Mouse (Mus musculus) forebrain, embryonic 12.5 days (tissue): ENCODE results near the gene Bzw2. TPM values are rescaled to one million over a fixed set of nuclear protein-coding genes. Genes with fewer than 3 reads are reported as not detected.

ENCODE experiments used
- ATAC-seq: fragments of 200-750 bp; cut with Nextera tagmentation; 2 replicates; pipeline ENCODE4 v1.8.0; 2017; ENCODE audit warnings: moderate TSS enrichment; ENCODE audit not compliant: low FRiP score
- H3K27ac ChIP-seq: fragments of 300-500 bp; sonication (generic); 2 replicates; pipeline ENCODE4 v1.5.1; 2016; ENCODE audit warnings: mild to moderate bottlenecking
- H3K27me3 ChIP-seq: fragments of 300-500 bp; sonication (generic); 2 replicates; pipeline ENCODE4 v1.6.1; 2016; ENCODE audit warnings: mild to moderate bottlenecking
- H3K36me3 ChIP-seq: fragments of 300-500 bp; sonication (generic); replicated peaks from 2 replicates; pipeline ENCODE4 v1.6.1; 2016; ENCODE audit warnings: mild to moderate bottlenecking
- H3K4me1 ChIP-seq: fragments of 300-500 bp; sonication (generic); 2 replicates; pipeline ENCODE4 v1.6.1; 2016
- H3K4me2 ChIP-seq: fragments of 300-500 bp; sonication (generic); 2 replicates; pipeline ENCODE4 v1.6.1; 2016; ENCODE audit warnings: mild to moderate bottlenecking, moderate library complexity
- H3K4me3 ChIP-seq: fragments of 300-500 bp; sonication (generic); replicated peaks from 2 replicates; pipeline ENCODE4 v1.5.1; 2016; ENCODE audit warnings: mild to moderate bottlenecking
- H3K9ac ChIP-seq: fragments of 300-500 bp; sonication (generic); 2 replicates; pipeline ENCODE4 v1.6.1; 2016; ENCODE audit warnings: mild to moderate bottlenecking
- H3K9me3 ChIP-seq: fragments of 300-500 bp; sonication (generic); 2 replicates; pipeline ENCODE4 v1.6.1; 2016
- WGBS: fragments of 180-500 bp; shearing (Covaris S2); methylation state at CpG from one replicate; pipeline ENCODE4 v1.1.7; 2016; 5-methylcytosine and 5-hydroxymethylcytosine counted together
- polyA plus RNA-seq: library from polyadenylated mRNA; unstranded; fragments of >200 nt; fragmentation: Nextera tagmentation; extraction: Ambion mirVana; gene quantifications from 2 replicates; pipeline ENCODE4 v1.2.1, GENCODE M21; 2016

The Bzw2 gene
- polyA plus RNA-seq, 1 experiment from 2014 or later: 309 TPM

- Histone ChIP-seq H3K4me1 (no peaks in the 10 kb centered on the region), H3K27ac (no peak overlapping the region), H3K9ac (no peak overlapping the region), H3K36me3 (peaks cover 41% of the 10 kb centered on the region), H3K4me2 (no peak overlapping the region), H3K27me3 (no peaks in the 10 kb centered on the region), H3K9me3 (no peaks in the 10 kb centered on the region), H3K4me3 (no peak overlapping the region)
- 87% methylated on average over 3 of the region's 3 CpGs for WGBS
- no peak for ATAC-seq
Measured at GRCm38 (mm10) chr12:36132668-36133067, 25.2 kb downstream of the Bzw2 start.

GRCm38 (mm10) chr12:36132254-36132653, 25.6 kb downstream of the Bzw2 start:
- ATAC-seq: no peak
- H3K4me1 ChIP-seq: no peaks in the 10 kb centered on the region
- H3K4me3 ChIP-seq: no peak overlapping the region
- H3K36me3 ChIP-seq: peaks cover 41% of the 10 kb centered on the region
- no peaks in the 10 kb centered on the region for H3K27me3 ChIP-seq
- no peaks in the 10 kb centered on the region for H3K9me3 ChIP-seq
- no peak overlapping the region for H3K27ac ChIP-seq
- H3K9ac ChIP-seq: no peak overlapping the region
- WGBS: 91% methylated on average over 2 of the region's 2 CpGs
- no peak overlapping the region for H3K4me2 ChIP-seq

DNA sequence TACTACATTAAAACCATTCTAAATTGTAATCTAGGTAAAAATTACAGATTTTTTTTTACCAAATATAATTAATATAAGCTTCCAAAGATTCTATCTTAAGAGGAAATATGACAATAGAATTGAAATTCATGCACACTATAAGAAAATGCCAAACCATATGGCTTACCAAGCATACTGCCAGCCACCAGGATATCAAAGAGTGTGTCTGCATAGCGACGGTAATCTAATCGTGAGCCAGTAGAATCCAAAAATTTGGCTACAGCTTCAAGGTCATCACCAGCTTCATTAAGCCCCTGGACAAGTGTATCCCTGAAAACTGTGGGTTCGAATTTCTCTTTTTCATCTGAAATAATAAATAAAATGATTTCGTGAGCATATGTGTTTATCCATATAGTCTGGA, 28.1 kb downstream of the Bzw2 start:
- no peak overlapping the region for H3K9ac ChIP-seq
- ATAC-seq: no peak
- H3K36me3 ChIP-seq: peaks cover 34% of the 10 kb centered on the region
- H3K9me3 ChIP-seq: no peaks in the 10 kb centered on the region
- H3K27me3 ChIP-seq: no peaks in the 10 kb centered on the region
- H3K4me3 ChIP-seq: no peak overlapping the region
- no peak overlapping the region for H3K27ac ChIP-seq
- WGBS: 98% methylated on average over 5 of the region's 5 CpGs
- no peak overlapping the region for H3K4me2 ChIP-seq
- H3K4me1 ChIP-seq: no peaks in the 10 kb centered on the region

GRCm38 (mm10) chr12:36126049-36126448, 31.8 kb downstream of the Bzw2 start:
- WGBS: 97% methylated on average over 5 of the region's 5 CpGs
- H3K27ac ChIP-seq: no peak overlapping the region
- H3K36me3 ChIP-seq: peaks cover 37% of the 10 kb centered on the region
- H3K4me3 ChIP-seq: no peak overlapping the region
- no peaks in the 10 kb centered on the region for H3K9me3 ChIP-seq
- no peaks in the 10 kb centered on the region for H3K4me1 ChIP-seq
- H3K9ac ChIP-seq: no peak overlapping the region
- H3K4me2 ChIP-seq: no peak overlapping the region
- no peaks in the 10 kb centered on the region for H3K27me3 ChIP-seq
- no peak for ATAC-seq

DNA sequence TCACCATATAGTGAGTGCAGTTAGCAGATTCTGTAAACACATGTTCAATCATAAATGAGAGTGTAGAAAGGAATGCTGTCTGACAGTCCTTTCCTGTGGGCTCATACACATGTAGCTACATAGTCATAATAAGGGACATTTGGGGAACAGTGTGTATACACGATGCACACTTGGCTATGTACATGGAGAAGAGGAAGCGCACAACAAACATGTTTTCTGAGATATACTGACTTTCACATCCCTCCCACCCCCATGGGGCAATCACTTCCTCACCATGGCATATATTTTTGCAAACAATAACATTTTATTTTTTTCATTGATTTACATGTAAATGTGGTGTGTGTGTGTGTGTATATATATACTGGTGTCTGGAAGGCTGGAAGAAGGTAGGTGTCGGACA, 38.6 kb downstream of the Bzw2 start:
- Histone ChIP-seq H3K4me3 (no peak overlapping the region), H3K27ac (no peak overlapping the region), H3K4me2 (no peak overlapping the region), H3K9ac (no peak overlapping the region), H3K36me3 (peaks cover 70% of the 10 kb centered on the region), H3K27me3 (no peaks in the 10 kb centered on the region), H3K9me3 (no peaks in the 10 kb centered on the region), H3K4me1 (no peaks in the 10 kb centered on the region)
- 95% methylated on average over 3 of the region's 3 CpGs for WGBS
- ATAC-seq: no peak

GRCm38 (mm10) chr12:36117161-36117560, 40.7 kb downstream of the Bzw2 start:
- no peak for ATAC-seq
- Histone ChIP-seq H3K27me3 (no peaks in the 10 kb centered on the region), H3K9ac (no peak overlapping the region), H3K4me3 (no peak overlapping the region), H3K4me2 (no peak overlapping the region), H3K9me3 (no peaks in the 10 kb centered on the region), H3K27ac (no peak overlapping the region), H3K36me3 (peaks cover 71% of the 10 kb centered on the region), H3K4me1 (no peaks in the 10 kb centered on the region)
- 94% methylated on average over 6 of the region's 6 CpGs for WGBS

DNA sequence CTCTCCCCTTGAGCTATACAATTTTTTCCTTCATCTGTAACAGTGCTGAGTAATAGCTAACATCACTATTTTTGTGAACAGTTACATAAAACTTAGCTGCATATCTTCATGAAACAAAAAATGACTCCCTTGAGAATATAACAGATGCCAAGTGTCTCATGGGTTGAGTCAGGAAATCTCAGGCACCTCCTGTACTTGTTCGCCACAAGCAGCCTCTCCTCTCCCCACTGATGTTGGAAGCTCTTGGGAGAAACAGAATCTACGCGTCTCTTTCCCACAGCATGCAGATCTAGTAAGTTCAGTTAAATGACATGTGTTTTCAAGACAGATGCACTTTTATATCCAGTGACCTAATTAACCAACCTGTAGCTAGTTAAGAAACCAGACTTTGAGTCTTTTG, 45.8 kb downstream of the Bzw2 start:
- no peak for ATAC-seq
- Histone ChIP-seq H3K27me3 (no peaks in the 10 kb centered on the region), H3K4me1 (no peaks in the 10 kb centered on the region), H3K27ac (no peak overlapping the region), H3K4me3 (no peak overlapping the region), H3K4me2 (no peak overlapping the region), H3K36me3 (peaks cover 82% of the 10 kb centered on the region), H3K9ac (no peak overlapping the region), H3K9me3 (no peaks in the 10 kb centered on the region)
- WGBS: 95% methylated on average over 3 of the region's 3 CpGs

DNA sequence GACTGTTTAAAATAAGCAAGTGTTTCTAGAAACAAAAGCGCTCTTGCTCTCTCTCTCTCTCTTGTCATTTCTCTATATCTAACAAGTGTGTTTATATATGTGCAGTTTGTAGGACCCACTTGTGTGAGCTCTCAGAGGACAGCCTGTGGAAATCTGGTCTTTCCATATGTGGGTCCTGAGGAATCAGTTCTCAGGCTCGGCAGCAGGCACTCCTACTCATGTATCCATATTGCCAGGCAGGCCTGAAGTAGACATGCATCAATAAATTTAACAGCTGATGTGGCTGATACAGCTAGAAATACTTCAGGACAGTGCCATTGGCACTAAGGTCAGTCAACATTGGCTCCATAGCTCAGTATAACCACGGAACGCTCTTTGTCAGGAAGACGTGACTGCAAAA, 46.8 kb downstream of the Bzw2 start:
- Histone ChIP-seq H3K27me3 (no peaks in the 10 kb centered on the region), H3K4me1 (no peaks in the 10 kb centered on the region), H3K9me3 (no peaks in the 10 kb centered on the region), H3K36me3 (peaks cover 83% of the 10 kb centered on the region), H3K27ac (no peak overlapping the region), H3K9ac (no peak overlapping the region), H3K4me3 (no peak overlapping the region), H3K4me2 (no peak overlapping the region)
- 96% methylated on average over 5 of the region's 5 CpGs for WGBS
- no peak for ATAC-seq

DNA sequence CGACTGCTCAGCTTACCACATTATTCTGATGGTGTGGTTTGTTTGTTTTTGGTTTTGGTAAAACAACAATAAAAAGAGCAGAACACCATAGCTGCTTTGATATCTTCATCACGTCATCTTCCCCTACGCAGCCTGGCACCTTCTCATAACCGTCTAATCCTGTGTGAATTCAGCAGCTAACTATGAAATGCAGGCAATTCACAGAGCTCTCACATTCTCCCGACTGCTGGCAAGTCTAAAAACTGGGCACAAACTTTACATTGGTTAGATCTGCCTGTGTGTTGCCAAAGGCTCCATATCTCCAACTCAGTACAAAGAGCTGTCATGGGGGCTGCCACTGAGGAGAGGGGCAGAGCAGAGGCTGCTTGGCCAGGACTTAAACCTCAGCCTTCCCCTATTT, 47.4 kb downstream of the Bzw2 start:
- H3K4me3 ChIP-seq: no peak overlapping the region
- no peaks in the 10 kb centered on the region for H3K9me3 ChIP-seq
- H3K9ac ChIP-seq: no peak overlapping the region
- no peak overlapping the region for H3K4me2 ChIP-seq
- H3K27ac ChIP-seq: no peak overlapping the region
- peaks cover 82% of the 10 kb centered on the region for H3K36me3 ChIP-seq
- no peak for ATAC-seq
- WGBS: 89% methylated on average over 5 of the region's 5 CpGs
- H3K4me1 ChIP-seq: no peaks in the 10 kb centered on the region
- no peaks in the 10 kb centered on the region for H3K27me3 ChIP-seq

DNA sequence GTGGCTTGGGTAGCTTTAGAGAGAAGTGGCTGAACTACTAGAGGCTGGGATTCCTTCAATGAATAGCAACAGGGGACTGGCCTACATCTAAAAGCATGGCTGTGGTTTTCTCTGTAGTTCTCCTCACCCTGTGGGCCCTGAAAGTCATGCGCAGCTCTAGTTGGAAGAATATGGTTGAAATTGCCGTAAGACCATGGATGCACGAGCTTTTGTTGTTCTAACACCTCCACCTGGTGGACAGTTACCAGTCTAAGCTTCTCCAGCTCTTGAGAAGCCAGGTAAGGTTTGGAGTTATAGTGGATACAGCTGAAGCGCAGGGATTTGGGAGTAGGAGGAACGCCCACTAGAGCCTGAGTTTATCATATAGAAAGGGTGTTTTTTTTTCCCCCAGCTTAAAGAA, 49.4 kb downstream of the Bzw2 start:
- Histone ChIP-seq H3K9me3 (no peaks in the 10 kb centered on the region), H3K4me1 (no peaks in the 10 kb centered on the region), H3K36me3 (peaks cover 76% of the 10 kb centered on the region), H3K4me3 (no peak overlapping the region), H3K9ac (no peak overlapping the region), H3K27ac (no peak overlapping the region), H3K27me3 (no peaks in the 10 kb centered on the region), H3K4me2 (no peak overlapping the region)
- ATAC-seq: no peak
- 90% methylated on average over 5 of the region's 5 CpGs for WGBS

DNA sequence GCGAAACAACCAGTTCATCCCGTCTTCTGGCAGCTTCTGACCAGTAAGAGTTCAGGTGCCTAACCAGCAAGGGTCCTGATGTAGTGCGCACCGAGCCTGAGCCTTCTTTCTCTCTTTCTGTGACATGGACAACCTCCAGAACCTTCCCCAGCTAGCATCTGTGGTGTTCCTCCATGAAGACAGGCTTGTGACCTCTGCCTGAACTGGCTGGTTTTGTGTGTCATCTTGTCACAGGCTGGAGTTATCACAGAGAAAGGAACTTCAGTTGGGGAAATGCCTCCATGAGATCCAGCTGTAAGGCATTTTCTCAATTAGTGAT, 54.3 kb downstream of the Bzw2 start:
- no peaks in the 10 kb centered on the region for H3K9me3 ChIP-seq
- H3K36me3 ChIP-seq: peaks cover 52% of the 10 kb centered on the region
- H3K4me1 ChIP-seq: no peaks in the 10 kb centered on the region
- no peak overlapping the region for H3K4me3 ChIP-seq
- no peak overlapping the region for H3K9ac ChIP-seq
- whole genome bisulfite sequencing: 63% methylated on average over 4 of the region's 4 CpGs
- peak; percentile 60; the same call in 1 of the 2 replicates for ATAC-seq
- H3K4me2 ChIP-seq: no peak overlapping the region
- H3K27me3 ChIP-seq: no peaks in the 10 kb centered on the region
- H3K27ac ChIP-seq: no peak overlapping the region

GRCm38 (mm10) chr12:36102733-36103591, 54.9 kb downstream of the Bzw2 start:
- Histone ChIP-seq H3K36me3 (peaks cover 47% of the 10 kb centered on the region), H3K4me3 (no peak overlapping the region), H3K4me1 (no peaks in the 10 kb centered on the region), H3K4me2 (no peak overlapping the region), H3K9ac (no peak overlapping the region), H3K27ac (no peak overlapping the region), H3K9me3 (no peaks in the 10 kb centered on the region), H3K27me3 (no peaks in the 10 kb centered on the region)
- peak; percentile 81 for ATAC-seq
- 76% methylated on average over 8 of the region's 8 CpGs for WGBS

DNA sequence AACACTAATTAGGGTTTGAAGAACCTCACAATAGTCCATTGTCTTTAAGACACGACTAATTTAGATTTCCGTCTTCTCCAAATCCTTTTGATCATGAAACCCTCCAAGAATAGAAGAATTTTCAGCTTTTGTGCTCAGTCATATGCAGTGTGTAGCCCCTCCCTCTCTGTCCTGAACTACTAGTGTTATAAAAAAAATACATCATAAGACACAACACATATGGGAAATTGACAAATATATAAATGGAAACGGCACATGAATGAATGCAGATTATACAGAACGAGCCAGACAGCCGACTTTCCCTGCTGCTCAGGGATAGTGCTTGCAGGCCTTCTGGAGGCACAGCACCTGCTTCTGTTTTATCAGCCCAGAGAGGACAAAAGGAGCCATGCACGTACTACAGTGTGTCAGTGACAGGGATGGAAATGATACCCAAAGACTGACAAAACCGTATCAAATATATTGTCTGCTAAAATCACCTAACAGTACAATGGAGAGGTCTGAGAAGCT, 62.5 kb downstream of the Bzw2 start:
- Histone ChIP-seq H3K36me3 (peaks cover 40% of the 10 kb centered on the region), H3K27ac (no peak overlapping the region), H3K4me1 (no peaks in the 10 kb centered on the region), H3K4me2 (no peak overlapping the region), H3K9me3 (no peaks in the 10 kb centered on the region), H3K4me3 (no peak overlapping the region), H3K9ac (no peak overlapping the region), H3K27me3 (no peaks in the 10 kb centered on the region)
- 45% methylated on average over 7 of the region's 7 CpGs for WGBS
- 0 out of 2 replicates have a peak, but pooled peaks have one; percentile 30 for ATAC-seq
